Mouse (Mus musculus) midbrain, postnatal 0 days (tissue): ENCODE measurements around the gene Slc25a19. TPM values are rescaled to one million over a fixed set of nuclear protein-coding genes. Genes with fewer than 3 reads are reported as not detected.
A peak's percentile ranks its signal among the peaks of the same experiment; 100 is the strongest.
"Not testable (repeated sequence)": the region's sequence is repeated elsewhere in the genome, so short reads cannot be mapped to it uniquely, and the experiment has no call there.

Source experiments
- ATAC-seq: fragments of 200-750 bp; cut with Nextera tagmentation; 2 replicates; pipeline ENCODE4 v1.8.0; 2017; ENCODE audit warnings: moderate number of reproducible peaks, mild to moderate bottlenecking, moderate TSS enrichment, moderate library complexity; ENCODE audit not compliant: low FRiP score
- DNase-seq: peaks from one replicate; pipeline ENCODE4 v3.0.0-alpha.2; 2015; ENCODE audit warnings: low spot score
- H3K27ac ChIP-seq: fragments of 300-500 bp; sonication (generic); 2 replicates; pipeline ENCODE4 v1.5.1; 2014; ENCODE audit warnings: low read depth, mild to moderate bottlenecking, low read length, mixed read lengths
- H3K27me3 ChIP-seq: fragments of 300-500 bp; sonication (generic); 2 replicates; pipeline ENCODE4 v1.6.1; 2014; ENCODE audit warnings: low read length, control low read depth, mixed read lengths; ENCODE audit not compliant: insufficient read depth
- H3K36me3 ChIP-seq: fragments of 300-500 bp; sonication (generic); 2 replicates; pipeline ENCODE4 v1.6.1; 2014; ENCODE audit warnings: low read length, control low read depth, mixed read lengths; ENCODE audit not compliant: insufficient read depth
- H3K4me1 ChIP-seq: fragments of 300-500 bp; sonication (generic); 2 replicates; pipeline ENCODE4 v1.6.1; 2014; ENCODE audit warnings: mild to moderate bottlenecking, control low read depth, antibody characterized with exemption, low read length, mixed read lengths; ENCODE audit not compliant: insufficient read depth
- H3K4me2 ChIP-seq: fragments of 300-500 bp; sonication (generic); 2 replicates; pipeline ENCODE4 v1.6.1; 2014; ENCODE audit warnings: low read depth, mild to moderate bottlenecking, low read length, mixed read lengths; ENCODE audit not compliant: poor library complexity, severe bottlenecking
- H3K4me3 ChIP-seq: fragments of 300-500 bp; sonication (generic); 2 replicates; pipeline ENCODE4 v1.5.1; 2014; ENCODE audit warnings: low read depth, mild to moderate bottlenecking, low read length, moderate library complexity
- H3K9ac ChIP-seq: fragments of 300-500 bp; sonication (generic); replicated peaks from 2 replicates; pipeline ENCODE4 v1.6.1; 2014; ENCODE audit warnings: mild to moderate bottlenecking, low read length, moderate library complexity, mixed read lengths; ENCODE audit not compliant: poor library complexity, severe bottlenecking
- H3K9me3 ChIP-seq: fragments of 300-500 bp; sonication (generic); 2 replicates; pipeline ENCODE4 v1.6.1; 2016; ENCODE audit warnings: low read length, control low read depth
- CTCF ChIP-seq: IDR thresholded peaks from 2 replicates; pipeline ENCODE4 v1.5.1; 2016; ENCODE audit warnings: antibody characterized with exemption, mild to moderate bottlenecking
- WGBS: fragments of 180-500 bp; shearing (Covaris S2); extraction: QIAGEN DNeasy Blood & Tissue Kit; methylation state at CpG from one replicate; pipeline ENCODE4 v1.1.7; 2014; 5-methylcytosine and 5-hydroxymethylcytosine counted together
- polyA plus RNA-seq: library from polyadenylated mRNA; unstranded; fragments of >200 nt; fragmentation: Nextera tagmentation; extraction: Ambion mirVana; gene quantifications from 2 replicates; pipeline ENCODE4 v1.2.1, GENCODE M21; 2015
- total RNA-seq: library from RNA; depleted of rRNA; stranded (reverse); fragments of >200 nt; gene quantifications from 2 replicates; pipeline ENCODE4 v1.2.3, GENCODE M21; 2014

The Slc25a19 gene
- total and polyA plus RNA-seq, 2 experiments from 2014 or later: 35.7 to 49.6 TPM

DNA sequence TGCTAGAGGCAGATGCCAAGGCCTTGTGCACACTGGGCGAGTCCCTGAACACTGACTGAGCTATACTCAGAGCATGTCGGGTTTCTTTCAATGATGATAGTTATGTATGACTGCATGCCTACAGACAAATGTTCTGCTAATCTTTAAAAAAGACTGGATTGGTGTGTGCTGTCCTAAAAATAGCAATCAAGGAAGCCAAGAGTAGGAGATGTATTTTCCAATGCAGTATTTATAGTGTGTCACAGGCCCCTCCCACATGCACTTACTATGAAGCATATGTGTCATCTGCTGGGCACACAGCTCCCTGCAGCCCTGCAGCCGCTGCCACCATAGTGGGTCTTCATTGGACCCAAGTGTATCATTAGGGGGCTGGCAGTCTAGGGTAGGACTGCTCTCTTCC, 25.1 kb upstream of the Slc25a19 start:
- WGBS: 89% methylated on average over 3 of the region's 3 CpGs
- H3K27ac ChIP-seq: no peak overlapping the region
- ATAC-seq: no peak

DNA sequence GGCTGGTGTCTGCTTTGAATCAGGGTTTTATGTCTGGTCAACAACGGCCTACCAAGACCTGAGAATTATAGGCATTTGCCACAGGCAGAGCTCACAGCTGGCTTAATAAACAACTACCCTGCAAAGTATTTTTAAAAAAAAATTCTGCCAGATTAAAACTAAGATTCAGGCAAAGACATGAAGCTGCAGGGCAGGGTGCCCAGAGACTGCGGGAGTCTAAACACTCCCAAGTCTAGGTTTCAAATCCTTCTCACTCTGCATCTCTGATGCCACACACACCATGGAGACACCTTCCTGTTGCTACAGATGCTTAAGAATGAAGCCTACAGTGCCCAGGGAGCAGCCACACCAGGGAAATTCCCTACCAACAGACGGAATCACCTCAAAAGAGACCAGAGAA, 23.6 kb upstream of the Slc25a19 start:
- DNase-seq: no peak
- H3K27me3 ChIP-seq: no peaks in the 10 kb centered on the region
- no peaks in the 10 kb centered on the region for H3K4me1 ChIP-seq
- peaks cover 12% of the 10 kb centered on the region; the same call in 1 of the 2 replicates for H3K36me3 ChIP-seq
- no peak overlapping the region for H3K9ac ChIP-seq
- ATAC-seq: no peak
- 89% methylated on average over 3 of the region's 3 CpGs for WGBS
- H3K9me3 ChIP-seq: no peaks in the 10 kb centered on the region
- H3K27ac ChIP-seq: no peak overlapping the region
- TF ChIP-seq CTCF: no peak
- no peak overlapping the region for H3K4me3 ChIP-seq
- no peak overlapping the region for H3K4me2 ChIP-seq

More for the DNA sequence above, 25.1 kb upstream of the Slc25a19 start:
- Histone ChIP-seq H3K36me3 (peaks cover 12% of the 10 kb centered on the region; the same call in 1 of the 2 replicates), H3K9ac (no peak overlapping the region), H3K4me3 (no peak overlapping the region), H3K9me3 (no peaks in the 10 kb centered on the region), H3K4me1 (no peaks in the 10 kb centered on the region), H3K27me3 (no peaks in the 10 kb centered on the region), H3K4me2 (no peak overlapping the region)
- no peak for DNase-seq
- no peak for TF ChIP-seq CTCF

DNA sequence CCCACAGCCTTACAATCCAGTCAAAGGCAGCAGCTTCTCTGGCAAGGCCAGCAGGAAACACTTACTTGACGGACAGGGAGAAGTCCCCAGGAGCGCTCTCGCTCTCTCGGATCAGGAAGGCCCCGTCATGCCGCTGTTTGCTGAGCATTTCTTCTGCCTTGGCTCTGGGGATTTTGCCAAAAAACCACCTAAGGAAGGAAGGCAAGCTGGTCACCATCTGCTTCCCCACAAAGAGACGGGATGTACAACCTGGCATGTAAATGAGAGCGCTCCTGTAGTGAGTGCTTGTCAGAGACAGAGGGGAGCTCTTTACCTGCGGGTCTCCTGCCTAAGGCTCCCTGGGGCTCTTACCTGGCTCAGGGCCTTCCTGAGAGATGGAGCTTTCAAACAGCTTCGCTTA, 21.6 kb upstream of the Slc25a19 start:
- Histone ChIP-seq H3K27me3 (no peaks in the 10 kb centered on the region), H3K27ac (peak overlapping the region; percentile 32; the same call in 1 of the 2 replicates), H3K4me1 (no peaks in the 10 kb centered on the region), H3K36me3 (peaks cover 16% of the 10 kb centered on the region; the same call in 1 of the 2 replicates), H3K9me3 (no peaks in the 10 kb centered on the region), H3K4me3 (no peak overlapping the region), H3K9ac (no peak overlapping the region), H3K4me2 (no peak overlapping the region)
- no peak for TF ChIP-seq CTCF
- ATAC-seq: no peak
- DNase-seq: peak; percentile 57
- WGBS: 48% methylated on average over 10 of the region's 10 CpGs

DNA sequence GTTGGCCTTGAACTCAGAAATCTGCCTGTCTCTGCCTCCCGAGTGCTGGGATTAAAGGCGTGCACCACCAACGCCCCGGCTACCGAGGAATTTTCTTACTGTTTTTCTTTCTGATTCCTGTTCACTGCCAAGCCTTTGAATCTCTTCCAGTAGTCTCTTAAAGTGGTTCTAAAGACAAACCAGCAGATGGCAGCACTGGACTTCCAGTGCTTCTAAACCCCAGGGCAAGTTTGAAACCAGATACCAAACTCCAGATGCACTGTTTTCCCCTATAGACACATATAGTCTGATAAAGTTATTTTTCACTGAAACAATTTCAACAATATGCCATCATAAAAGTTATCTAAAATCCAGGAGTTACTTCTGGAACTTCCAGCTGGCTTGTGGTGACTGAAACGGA, 19.4 kb upstream of the Slc25a19 start:
- Histone ChIP-seq H3K27me3 (no peaks in the 10 kb centered on the region), H3K36me3 (peaks cover 13% of the 10 kb centered on the region; the same call in 1 of the 2 replicates), H3K27ac (no peak overlapping the region), H3K4me3 (no peak overlapping the region), H3K4me1 (no peaks in the 10 kb centered on the region), H3K9me3 (no peaks in the 10 kb centered on the region), H3K9ac (no peak overlapping the region), H3K4me2 (no peak overlapping the region)
- 47% methylated on average over 6 of the region's 6 CpGs for WGBS
- ATAC-seq (no peak), DNase-seq (peak; percentile 90)
- TF ChIP-seq CTCF: peak; percentile 87

DNA sequence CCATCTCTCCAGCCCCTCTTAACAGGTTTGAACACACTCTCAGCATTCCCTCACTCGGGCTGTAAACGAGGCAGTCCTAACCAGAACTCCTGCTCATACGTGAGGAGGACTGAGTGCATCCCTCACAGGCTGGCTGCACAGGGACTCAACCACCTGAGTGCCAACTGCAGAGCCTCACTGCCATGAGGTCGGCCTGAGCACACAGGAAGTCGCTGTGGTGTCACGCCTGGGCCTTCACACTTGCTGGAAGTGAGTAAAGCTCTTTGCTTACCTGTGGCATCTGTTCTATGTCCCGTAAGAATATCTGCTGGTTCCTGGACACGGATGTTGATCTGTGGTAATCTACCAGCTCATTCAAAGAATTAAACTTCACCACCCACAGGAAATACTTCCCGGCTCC, 18.3 kb upstream of the Slc25a19 start:
- no peaks in the 10 kb centered on the region for H3K27me3 ChIP-seq
- ATAC-seq: no peak
- no peak overlapping the region for H3K9ac ChIP-seq
- TF ChIP-seq CTCF: no peak
- no peak overlapping the region for H3K4me3 ChIP-seq
- H3K27ac ChIP-seq: no peak overlapping the region
- no peak overlapping the region for H3K4me2 ChIP-seq
- no peaks in the 10 kb centered on the region for H3K4me1 ChIP-seq
- DNase-seq: no peak
- no peaks in the 10 kb centered on the region for H3K9me3 ChIP-seq
- peaks cover 13% of the 10 kb centered on the region; the same call in 1 of the 2 replicates for H3K36me3 ChIP-seq
- WGBS: 94% methylated on average over 9 of the region's 9 CpGs

DNA sequence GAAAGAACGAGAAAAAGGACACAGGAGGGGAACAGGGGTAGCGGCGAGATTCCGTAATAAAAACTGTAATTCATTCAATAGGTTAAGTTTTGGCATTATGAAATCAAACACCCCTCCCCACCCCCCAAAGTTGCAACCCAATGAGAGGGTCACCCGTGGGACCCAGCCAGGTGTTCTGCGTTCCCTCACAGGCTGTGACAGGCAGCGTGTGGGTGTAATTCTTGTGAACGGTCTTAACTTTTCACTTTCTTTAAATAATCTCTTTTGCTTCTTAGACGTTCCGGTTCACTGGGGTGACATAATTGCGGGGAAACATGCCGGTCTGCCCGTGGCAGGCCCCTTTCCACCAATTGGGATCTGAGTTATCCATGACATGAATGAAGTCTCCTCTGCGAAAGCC, 17.4 kb upstream of the Slc25a19 start:
- DNase-seq, H3K27ac ChIP-seq, H3K9me3 ChIP-seq, H3K4me3 ChIP-seq, H3K4me2 ChIP-seq, H3K4me1 ChIP-seq, ATAC-seq, H3K9ac ChIP-seq, H3K27me3 ChIP-seq: not testable (repeated sequence)
- 85% methylated on average over 14 of the region's 14 CpGs for WGBS
- peaks cover 13% of the 10 kb centered on the region; the same call in 1 of the 2 replicates for H3K36me3 ChIP-seq
